Mouse (Mus musculus): ENCODE data around the gene Ago4.

Gene Ago4

GRCm38 (mm10) chr4:126473031-126473430 lies 60.2 kb downstream of the Ago4 start:
- DNase-seq (ENCODE audit: low read depth in 1 of 2, low spot score in 2 of 2): no peak

- DNase-seq (ENCODE audit: low read depth in 1 of 2, low spot score in 2 of 2): no peak
These were observed 63.9 kb downstream of the Ago4 start for GRCm38 (mm10) chr4:126469334-126469733.

GRCm38 (mm10) chr4:126468925-126469324 lies 64.3 kb downstream of the Ago4 start:
- no peak for DNase-seq (ENCODE audit: low read depth in 1 of 2, low spot score in 2 of 2)

- peak; percentile 83 to 89 for DNase-seq (ENCODE audit: low read depth in 1 of 2, low spot score in 2 of 2)
These were observed 64.9 kb downstream of the Ago4 start, which contains the start of gene Ago1 for GRCm38 (mm10) chr4:126468285-126468901. Gene Ago1, minus strand, starts transcription at chr4:126468583.

GRCm38 (mm10) chr4:126467721-126468284 lies 65.5 kb downstream of the Ago4 start:
- DNase-seq (ENCODE audit: low read depth in 1 of 2, low spot score in 2 of 2): no peak

- no peak for DNase-seq (ENCODE audit: low read depth in 1 of 2, low spot score in 2 of 2)
These were observed 67.0 kb downstream of the Ago4 start for GRCm38 (mm10) chr4:126466251-126466750.

- DNase-seq (ENCODE audit: low read depth in 1 of 2, low spot score in 2 of 2): no peak
These were observed 67.4 kb downstream of the Ago4 start for GRCm38 (mm10) chr4:126465843-126466242.

GRCm38 (mm10) chr4:126464892-126465235 lies 68.4 kb downstream of the Ago4 start:
- no peak for DNase-seq (ENCODE audit: low read depth in 1 of 2, low spot score in 2 of 2)

- DNase-seq (ENCODE audit: low read depth in 1 of 2, low spot score in 2 of 2): no peak
These were observed 68.9 kb downstream of the Ago4 start for GRCm38 (mm10) chr4:126464189-126464891.

- DNase-seq (ENCODE audit: low read depth in 1 of 2, low spot score in 2 of 2): no peak
These were observed 77.8 kb downstream of the Ago4 start for GRCm38 (mm10) chr4:126455441-126455840.

GRCm38 (mm10) chr4:126454547-126455254 lies 78.6 kb downstream of the Ago4 start:
- DNase-seq (ENCODE audit: low read depth in 1 of 2, low spot score in 2 of 2): no peak

- DNase-seq (ENCODE audit: low read depth in 1 of 2, low spot score in 2 of 2): no peak
These were observed 83.0 kb downstream of the Ago4 start for GRCm38 (mm10) chr4:126450268-126450667.

GRCm38 (mm10) chr4:126447126-126447525 lies 86.1 kb downstream of the Ago4 start:
- no peak for DNase-seq (ENCODE audit: low read depth in 1 of 2, low spot score in 2 of 2)

- DNase-seq (ENCODE audit: low read depth in 1 of 2, low spot score in 2 of 2): no peak
These were observed 88.7 kb downstream of the Ago4 start for GRCm38 (mm10) chr4:126444528-126444927.

Data from monocyte, adult 2 months (primary cell).